Mouse (Mus musculus) embryonic stem cell, embryonic (primary cell): ENCODE results near the gene Crcp.

Experiments
- CTCF ChIA-PET, 4 experiments: fragments of 300-600 bp in 2 of 4; fragments of 350-600 bp in 2 of 4; sonication (Branson Sonifier 250); formaldehyde crosslinking; loops; one replicate each; lab custom pipeline; 2022; ENCODE audit warnings: inconsistent platforms in 2 of 4; lab: Charles Lee
- POLR2A ChIA-PET, 4 experiments: fragments of 300-600 bp in 2 of 4; fragments of 350-600 bp in 2 of 4; sonication (Branson Sonifier 250); formaldehyde crosslinking; loops; one replicate each; lab custom pipeline; 2022; ENCODE audit warnings: antibody characterized with exemption in 4 of 4, inconsistent platforms in 1 of 4; lab: Charles Lee

The Crcp gene

GRCm38 (mm10) chr5:130029142-130029897, at the start of gene Crcp, which contains the start of gene Asl:
TSS of gene Crcp (plus strand) at chr5:130029290.
TSS of gene Asl (minus strand) at chr5:130029247.
- POLR2A ChIA-PET, result interaction anchor here in 2 of 4 experiments (0.7 to 1.0 kb wide), 2 partner anchors 9 to 166 kb away, joined by 3 read pairs; no protein-coding TSS in a partner anchor
- CTCF ChIA-PET, result interaction anchor here in 2 of 4 experiments (0.7 to 1.4 kb wide), 2 partner anchors 9 to 73 kb away, joined by 6 to 13 read pairs; no protein-coding TSS in a partner anchor

DNA sequence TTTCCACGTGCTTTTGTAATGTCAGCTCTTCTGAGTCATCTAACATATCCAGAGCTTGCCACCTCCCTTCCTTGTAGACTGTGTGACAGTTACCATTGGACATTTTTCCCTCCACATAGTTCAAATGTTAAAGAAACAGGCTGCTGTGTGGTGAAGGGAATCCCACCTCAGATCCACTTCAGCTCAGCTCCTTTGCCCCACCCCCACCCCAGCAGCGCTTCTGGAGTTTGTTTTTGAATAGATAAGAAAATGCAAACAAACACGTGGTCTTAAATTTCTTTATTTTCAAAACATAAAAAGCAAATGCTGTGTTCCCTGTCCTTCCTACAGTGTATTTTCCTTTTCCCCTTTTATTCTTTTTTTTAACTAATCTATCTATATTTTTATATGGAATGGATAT, 48.9 kb upstream of the Crcp start:
- ChIA-PET POLR2A (interaction anchor here in 2 of 4 experiments (0.9 to 2.8 kb wide), 12 partner anchors 8 to 93 kb away, joined by 3 to 19 read pairs (median 4); partner anchors contain the start of genes Chchd2 (in 1 of the 2) and Vkorc1l1 (in 1 of the 2)), CTCF (no interaction called here)

DNA sequence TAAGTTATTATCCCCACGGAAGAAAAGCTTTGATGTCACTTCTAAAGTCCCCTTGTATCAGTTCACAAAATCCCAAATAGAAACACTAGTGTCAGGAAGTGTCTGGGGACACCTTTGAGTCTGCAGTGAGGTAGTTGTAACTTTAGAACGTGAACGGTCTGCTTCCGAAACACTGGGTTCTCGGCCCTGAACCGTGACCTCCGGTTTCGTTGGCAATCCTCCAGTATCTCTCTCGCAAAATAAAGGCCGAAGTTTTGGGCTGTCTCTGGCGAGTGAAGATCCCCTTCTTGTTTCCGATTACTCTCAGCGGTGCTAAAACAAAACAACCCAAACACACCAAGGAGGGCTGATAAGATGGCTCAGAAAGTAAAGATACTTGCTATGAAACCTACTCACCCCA, 39.7 kb upstream of the Crcp start:
- POLR2A ChIA-PET, result interaction anchor here in 2 of 4 experiments (0.7 to 1.8 kb wide), 7 partner anchors 9 to 72 kb away, joined by 3 to 6 read pairs (median 4); no protein-coding TSS in a partner anchor
- CTCF ChIA-PET, result no interaction called here

- POLR2A ChIA-PET, result interaction anchor here in 2 of 4 experiments (0.7 to 3.2 kb wide), 4 partner anchors 9 to 14 kb away, joined by 3 to 19 read pairs (median 3); partner anchors contain the start of gene Gusb (in 1 of the 2)
- CTCF ChIA-PET, result interaction anchor here in 1 of 4 experiments (1.5 kb wide), 1 partner anchor 18 kb away, joined by 4 read pairs; no protein-coding TSS in a partner anchor
Observed at GRCm38 (mm10) chr5:129991898-129992297, 37.2 kb upstream of the Crcp start.

DNA sequence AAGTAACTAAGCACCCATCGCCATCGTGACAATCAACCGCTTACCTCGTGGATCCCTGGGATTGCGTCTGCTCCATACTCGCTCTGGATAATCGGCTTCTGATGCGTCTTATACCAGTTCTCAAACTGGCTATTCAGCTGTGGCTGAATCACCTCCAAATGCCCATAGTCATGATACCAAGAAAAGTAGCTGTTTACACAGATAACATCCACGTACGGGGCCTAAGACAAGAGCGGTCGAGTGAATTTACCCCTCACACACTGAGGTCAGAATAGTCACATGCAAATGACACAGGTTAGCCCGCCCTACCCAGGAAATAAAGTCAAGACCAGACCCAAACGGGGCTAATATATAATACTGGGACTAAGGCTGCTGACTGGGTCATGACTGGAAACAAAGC, 35.7 kb upstream of the Crcp start:
- ChIA-PET POLR2A (interaction anchor here in 1 of 4 experiments (0.9 to 1.7 kb wide), 3 partner anchors 10 to 39 kb away, joined by 3 to 6 read pairs (median 5); partner anchors contain the start of gene Gusb), CTCF (interaction anchor here in 2 of 4 experiments (0.5 to 0.9 kb wide), 2 partner anchors 9 to 16 kb away, joined by 3 read pairs; no protein-coding TSS in a partner anchor)

GRCm38 (mm10) chr5:129994989-129995388, 34.1 kb upstream of the Crcp start:
- POLR2A ChIA-PET, result interaction anchor here in 3 of 4 experiments (0.7 to 1.8 kb wide), 3 partner anchors 12 to 108 kb away, joined by 3 to 5 read pairs (median 3); partner anchors contain the start of gene Chchd2 (in 1 of the 3)

GRCm38 (mm10) chr5:129997700-129998099, 31.4 kb upstream of the Crcp start:
- CTCF ChIA-PET, result interaction anchor here in 3 of 4 experiments (0.6 to 2.8 kb wide), 14 partner anchors 9 to 814 kb away, joined by 3 to 15 read pairs (median 3); no protein-coding TSS in a partner anchor
- POLR2A ChIA-PET, result interaction anchor here in 1 of 4 experiments (1.0 to 1.2 kb wide), 3 partner anchors 9 to 184 kb away, joined by 3 read pairs; no protein-coding TSS in a partner anchor

More at GRCm38 (mm10) chr5:129994989-129995388, 34.1 kb upstream of the Crcp start:
- CTCF ChIA-PET, result interaction anchor here in 2 of 4 experiments (0.6 to 1.0 kb wide), 4 partner anchors 8 to 1607 kb away, joined by 3 read pairs; partner anchors contain the start of gene Gusb (in 1 of the 2)

- POLR2A ChIA-PET, result interaction anchor here in 2 of 4 experiments (0.6 to 1.1 kb wide), 5 partner anchors 8 to 240 kb away, joined by 3 to 6 read pairs (median 3); no protein-coding TSS in a partner anchor
- CTCF ChIA-PET, result interaction anchor here in 3 of 4 experiments (0.6 to 2.8 kb wide), 9 partner anchors 11 to 164 kb away, joined by 3 to 15 read pairs (median 3); no protein-coding TSS in a partner anchor
Observed at GRCm38 (mm10) chr5:129999097-129999496, 30.0 kb upstream of the Crcp start.

- CTCF ChIA-PET, result interaction anchor here in 2 of 4 experiments (0.9 to 2.8 kb wide), 3 partner anchors 9 to 37 kb away, joined by 3 to 15 read pairs (median 4); no protein-coding TSS in a partner anchor
Observed at GRCm38 (mm10) chr5:130000735-130001134, 28.4 kb upstream of the Crcp start.

DNA sequence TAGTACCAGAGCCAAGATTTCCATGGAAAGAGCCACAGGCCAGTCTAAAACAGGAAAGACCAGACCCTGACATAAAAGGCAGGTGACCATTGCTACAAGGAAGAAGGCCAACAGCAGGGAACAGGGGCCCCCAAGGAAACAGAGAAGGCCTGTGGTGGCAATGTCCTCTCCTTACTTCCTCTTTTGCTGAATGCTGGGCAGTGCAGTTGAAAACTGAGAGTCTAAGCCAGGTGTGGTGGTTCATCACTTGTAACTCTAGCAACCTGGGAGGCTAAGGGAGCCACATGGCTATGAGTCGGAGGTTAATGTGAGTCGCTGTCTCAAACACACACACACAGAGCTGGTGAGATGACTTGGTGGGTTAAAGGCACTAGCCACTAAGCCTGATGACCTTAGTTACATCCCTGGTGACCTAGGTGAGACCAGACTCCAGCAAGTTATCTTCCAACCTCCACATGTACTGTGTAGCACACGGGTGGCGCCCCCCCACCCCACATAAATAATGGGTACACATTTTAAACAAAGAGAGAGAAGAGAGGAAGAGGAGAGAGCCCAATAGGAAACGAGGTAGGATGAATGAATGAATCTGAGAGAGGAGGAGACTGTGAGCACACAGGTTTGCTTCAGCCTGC, 27.6 kb upstream of the Crcp start:
- CTCF ChIA-PET, result interaction anchor here in 1 of 4 experiments (2.0 kb wide), 1 partner anchor 36 kb away, joined by 6 read pairs; no protein-coding TSS in a partner anchor

More at GRCm38 (mm10) chr5:130000735-130001134, 28.4 kb upstream of the Crcp start:
- POLR2A ChIA-PET, result interaction anchor here in 2 of 4 experiments (0.6 to 1.2 kb wide), 4 partner anchors 16 to 256 kb away, joined by 3 to 4 read pairs (median 4); no protein-coding TSS in a partner anchor

DNA sequence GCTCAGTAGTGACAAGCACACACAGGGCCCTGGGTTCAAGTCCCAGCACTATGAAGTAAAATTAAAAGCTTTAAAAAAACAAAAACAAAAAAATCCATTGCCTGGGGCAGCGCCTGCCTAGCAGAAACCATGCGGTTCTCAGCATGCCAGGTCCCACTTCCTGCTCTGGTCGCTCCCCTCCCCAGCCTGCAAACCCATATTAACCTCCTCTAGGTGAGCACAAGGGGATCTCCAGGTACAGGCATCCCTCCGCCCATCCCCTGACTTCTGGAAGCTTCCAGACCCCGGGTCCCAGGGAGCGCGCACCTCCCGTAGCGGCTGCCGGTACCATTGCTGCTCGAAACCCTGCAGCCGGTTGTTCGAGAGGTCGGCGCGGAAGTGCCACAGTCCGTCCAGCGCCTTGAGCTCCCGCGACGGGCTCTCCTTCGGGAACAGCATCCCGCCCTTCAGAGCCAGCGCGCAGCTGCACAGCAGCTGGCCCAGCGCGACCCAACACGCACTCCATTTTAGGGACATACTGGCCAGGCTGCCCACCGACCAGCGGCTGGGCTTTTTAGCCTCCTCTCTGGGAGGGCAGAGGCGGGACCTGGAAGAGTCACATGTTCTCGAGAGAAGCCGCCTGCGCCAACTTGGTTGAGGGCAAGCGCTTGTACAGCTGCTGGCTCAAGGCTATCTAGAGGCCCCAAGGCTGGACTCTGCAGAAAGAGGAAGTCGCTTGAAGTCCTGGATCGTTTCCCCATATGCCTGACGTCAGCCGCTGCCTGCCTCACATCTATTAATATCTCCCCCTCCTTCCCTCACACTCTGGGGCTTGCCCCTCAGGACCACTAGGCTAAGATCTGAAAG, 26.6 kb upstream of the Crcp start, which contains the start of gene Gusb:
TSS of gene Gusb (minus strand) at position 749 of the 846 bp plus-strand sequence.
- POLR2A ChIA-PET, result interaction anchor here (0.7 to 2.2 kb wide), 26 partner anchors 9 to 278 kb away, joined by 3 to 14 read pairs (median 3); partner anchors contain the start of genes Chchd2 (in 2 of the 4), Vkorc1l1 (in 2 of the 4), Nipsnap2 (in 1 of the 4) and Sbds (in 1 of the 4)
- CTCF ChIA-PET, result interaction anchor here in 3 of 4 experiments (0.6 to 2.0 kb wide), 9 partner anchors 8 to 302 kb away, joined by 3 to 6 read pairs (median 4); no protein-coding TSS in a partner anchor

More for the DNA sequence above, 27.6 kb upstream of the Crcp start:
- POLR2A ChIA-PET, result interaction anchor here in 1 of 4 experiments (1.2 to 1.3 kb wide), 3 partner anchors 20 to 33 kb away, joined by 3 to 4 read pairs (median 3); no protein-coding TSS in a partner anchor

DNA sequence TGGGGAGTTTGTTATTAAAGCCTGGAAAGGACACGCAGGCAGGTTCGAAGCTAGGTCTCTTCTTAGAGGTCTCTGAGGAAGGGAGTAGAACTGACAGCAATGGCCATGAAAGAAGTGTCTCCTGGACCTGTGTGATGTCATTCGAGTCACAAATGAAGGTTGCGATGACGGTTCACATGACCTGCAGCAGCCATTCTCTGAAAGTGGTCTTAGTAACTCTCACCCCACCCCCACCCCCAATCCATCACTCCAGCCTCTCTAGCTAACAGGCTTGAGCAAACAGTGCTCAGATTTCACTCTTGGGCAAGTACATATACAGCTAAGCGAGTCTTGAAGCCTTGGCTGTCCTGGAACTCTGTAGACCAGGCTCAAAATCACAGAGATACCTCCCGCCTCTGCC, 25.9 kb upstream of the Crcp start:
- CTCF ChIA-PET, result interaction anchor here in 3 of 4 experiments (0.5 to 1.7 kb wide), 6 partner anchors 8 to 302 kb away, joined by 3 to 4 read pairs (median 4); partner anchors contain the start of gene Psph (in 1 of the 3)
- POLR2A ChIA-PET, result interaction anchor here in 3 of 4 experiments (0.7 to 2.2 kb wide), 15 partner anchors 8 to 253 kb away, joined by 3 to 14 read pairs (median 4); partner anchors contain the start of genes Chchd2 (in 1 of the 3), Sbds (in 1 of the 3), Tyw1 (in 1 of the 3) and Vkorc1l1 (in 1 of the 3)

DNA sequence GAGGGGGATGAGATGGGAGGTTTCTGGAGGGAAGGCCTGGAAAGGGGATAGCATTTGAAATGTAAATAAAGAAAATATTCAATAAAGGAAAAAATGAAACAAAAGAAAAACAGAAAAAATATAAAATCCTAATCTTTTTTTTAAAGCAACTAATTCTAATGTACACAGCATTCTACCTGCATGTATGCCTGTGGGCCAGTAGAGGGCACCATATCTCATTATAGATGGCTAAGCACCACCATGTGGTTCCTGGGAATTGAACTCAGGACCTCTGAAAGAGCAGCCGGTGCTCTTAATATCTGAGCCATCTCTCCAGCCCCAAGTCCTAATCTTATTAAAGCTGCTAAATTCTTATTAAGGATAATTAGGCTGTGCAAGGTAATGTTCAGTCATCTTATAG, 21.7 kb upstream of the Crcp start:
- CTCF ChIA-PET, result interaction anchor here in 2 of 4 experiments (0.7 to 1.4 kb wide), 3 partner anchors 10 to 851 kb away, joined by 3 to 5 read pairs (median 3); no protein-coding TSS in a partner anchor
- POLR2A ChIA-PET, result interaction anchor here in 1 of 4 experiments (0.6 to 1.5 kb wide), 3 partner anchors 9 to 58 kb away, joined by 3 to 5 read pairs (median 3); no protein-coding TSS in a partner anchor

DNA sequence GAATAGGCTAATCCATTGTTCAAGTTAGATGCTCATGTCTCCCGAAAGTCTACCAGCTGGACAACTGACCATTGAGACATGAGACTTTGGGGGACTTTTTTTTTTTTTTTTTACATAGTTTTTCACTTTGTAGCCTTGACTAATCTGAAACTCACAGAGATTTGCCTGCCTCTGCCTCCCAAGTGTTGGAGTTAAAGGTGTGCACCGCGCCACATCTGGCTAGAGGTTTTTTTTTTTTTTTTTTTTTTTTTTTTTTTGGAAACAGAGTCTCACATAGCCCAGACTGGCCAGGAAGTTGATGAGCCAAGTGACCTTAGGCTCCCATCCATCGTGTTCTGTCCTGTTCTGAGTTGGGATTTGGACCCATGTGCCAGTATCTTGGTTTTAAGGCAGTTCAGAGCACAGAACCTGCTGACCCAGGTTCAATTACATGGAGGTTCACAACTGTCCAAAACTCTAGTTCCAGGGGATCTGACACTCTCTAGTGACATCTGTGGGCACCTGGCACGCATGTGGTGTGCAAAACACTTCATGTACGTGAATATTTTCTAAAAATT, 21.0 kb upstream of the Crcp start:
- POLR2A ChIA-PET, result interaction anchor here in 1 of 4 experiments (0.6 to 1.5 kb wide), 2 partner anchors 8 to 59 kb away, joined by 3 to 5 read pairs; no protein-coding TSS in a partner anchor
- CTCF ChIA-PET, result interaction anchor here in 1 of 4 experiments (0.7 kb wide), 1 partner anchor 192 kb away, joined by 3 read pairs; no protein-coding TSS in a partner anchor

DNA sequence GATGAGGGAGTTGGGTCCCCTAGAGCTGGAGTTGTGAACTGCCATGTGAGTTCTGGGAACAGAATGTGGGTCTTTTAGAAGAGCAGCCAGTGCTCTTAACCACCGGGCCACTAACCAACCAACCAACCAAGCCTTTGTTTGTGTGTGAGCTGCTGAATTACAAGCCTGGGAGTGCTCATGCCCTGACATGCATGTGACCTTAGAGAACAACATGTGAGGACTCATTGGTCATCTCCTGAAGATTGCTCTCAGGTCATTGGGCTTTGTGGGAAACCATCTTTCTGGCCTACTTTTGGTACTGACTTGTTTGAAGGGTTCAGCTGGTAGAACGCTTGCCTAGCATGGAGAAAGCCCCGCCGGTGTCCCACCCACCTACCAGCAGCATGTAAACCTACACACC, 19.3 kb upstream of the Crcp start:
- POLR2A ChIA-PET, result interaction anchor here in 3 of 4 experiments (0.6 to 1.4 kb wide), 5 partner anchors 13 to 231 kb away, joined by 3 to 7 read pairs (median 3); no protein-coding TSS in a partner anchor
- CTCF ChIA-PET, result interaction anchor here (0.7 to 2.9 kb wide), 17 partner anchors 9 to 257 kb away, joined by 3 to 11 read pairs (median 4); no protein-coding TSS in a partner anchor
